Mouse (Mus musculus): ENCODE data around the gene Ifnl3. TPM values are rescaled to one million over a fixed set of nuclear protein-coding genes. Genes with fewer than 3 reads are reported as not detected.
"Not testable (repeated sequence)": the region's sequence is repeated elsewhere in the genome, so short reads cannot be mapped to it uniquely, and the experiment has no call there.

Ifnl3 gene
- polyA plus RNA-seq, 1 experiment from 2014 or later: not detected

DNA sequence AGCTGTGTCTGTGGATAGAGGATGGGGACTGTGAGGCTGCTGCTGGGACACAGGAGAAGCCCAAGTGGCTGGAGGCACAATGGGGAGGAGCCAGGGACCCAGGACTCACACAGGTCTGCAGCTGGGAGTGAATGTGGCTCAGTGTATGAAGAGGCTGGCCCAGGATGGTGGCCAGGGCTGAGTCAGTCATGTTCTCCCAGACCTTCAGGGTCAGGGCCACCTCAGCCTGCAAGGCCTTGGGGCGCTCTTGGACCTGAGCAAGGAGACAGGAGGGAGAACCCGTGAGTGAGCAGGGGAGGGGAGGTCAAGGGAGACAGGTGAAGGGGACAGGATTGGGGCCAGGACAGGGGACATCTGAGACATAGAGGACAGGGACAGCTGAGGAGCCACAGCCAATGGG is 13.5 kb upstream of the Ifnl3 start:
- 53% methylated on average over 2 of the region's 2 CpGs for WGBS (ENCODE audit: insufficient replicate concordance)
- not testable (repeated sequence) for H3K36me3 ChIP-seq (replicated peaks); H3K9me3 ChIP-seq (replicated peaks); H3K27me3 ChIP-seq; H3K9ac ChIP-seq; H3K4me2 ChIP-seq; H3K4me3 ChIP-seq (replicated peaks); ATAC-seq (ENCODE audit: insufficient read depth); H3K4me1 ChIP-seq (replicated peaks); H3K27ac ChIP-seq (replicated peaks)

DNA sequence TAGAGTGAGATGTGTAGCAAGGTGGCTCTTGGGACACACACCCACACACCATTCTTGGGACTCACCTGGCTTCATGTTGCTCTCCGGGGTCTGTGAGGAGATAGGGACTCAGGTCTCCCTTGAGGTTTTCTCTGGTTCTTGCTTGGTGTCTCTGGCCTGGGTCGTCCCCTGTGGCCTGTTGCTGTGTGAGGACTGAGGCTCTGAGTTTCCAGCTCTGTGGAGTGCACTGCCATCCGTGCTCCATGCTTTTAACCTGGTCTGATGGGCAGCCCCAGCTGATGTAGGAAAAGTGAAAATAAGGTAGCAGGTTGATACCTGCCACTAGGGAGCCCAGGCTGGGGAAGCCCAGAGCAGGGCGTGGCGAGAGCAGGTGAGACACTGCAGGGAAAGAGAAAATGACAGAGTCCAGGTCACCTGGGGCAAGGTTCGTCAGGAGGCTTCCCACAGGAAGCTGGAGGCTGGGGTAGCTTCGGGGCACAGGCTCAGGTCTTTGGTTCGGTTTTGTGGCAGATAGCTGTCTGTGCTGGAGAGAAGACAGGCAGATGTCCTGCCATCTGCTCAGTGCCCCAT is 12.1 kb upstream of the Ifnl3 start, which contains the start of gene Ifnl2:
Gene Ifnl2, minus strand, starts transcription at position 51 of the 570 bp plus-strand sequence.
- H3K9ac ChIP-seq; H3K27ac ChIP-seq (replicated peaks); H3K4me3 ChIP-seq (replicated peaks); ATAC-seq (ENCODE audit: insufficient read depth); H3K9me3 ChIP-seq (replicated peaks); H3K4me2 ChIP-seq; H3K4me1 ChIP-seq (replicated peaks); H3K27me3 ChIP-seq; H3K36me3 ChIP-seq (replicated peaks): not testable (repeated sequence)
- 32% methylated on average over 8 of the region's 8 CpGs for WGBS (ENCODE audit: insufficient replicate concordance)

GRCm38 (mm10) chr7:28511441-28511840 is 11.2 kb upstream of the Ifnl3 start:
- Histone ChIP-seq H3K4me2 (no peak overlapping the region), H3K4me1 (replicated peaks) (no peaks in the 10 kb centered on the region), H3K27me3 (no peaks in the 10 kb centered on the region), H3K27ac (replicated peaks) (no peak overlapping the region), H3K36me3 (replicated peaks) (no peaks in the 10 kb centered on the region), H3K9me3 (replicated peaks) (no peaks in the 10 kb centered on the region), H3K4me3 (replicated peaks) (no peak overlapping the region), H3K9ac (no peak overlapping the region)
- no peak for ATAC-seq (ENCODE audit: insufficient read depth)
- 60% methylated on average over 8 of the region's 8 CpGs for WGBS (ENCODE audit: insufficient replicate concordance)

- Histone ChIP-seq H3K4me3 (replicated peaks) (no peak overlapping the region), H3K27me3 (no peaks in the 10 kb centered on the region), H3K27ac (replicated peaks) (no peak overlapping the region), H3K9ac (no peak overlapping the region), H3K9me3 (replicated peaks) (no peaks in the 10 kb centered on the region), H3K4me2 (peak overlapping the region; percentile 34), H3K36me3 (replicated peaks) (no peaks in the 10 kb centered on the region), H3K4me1 (replicated peaks) (peaks cover 9% of the 10 kb centered on the region)
- ATAC-seq (ENCODE audit: insufficient read depth): peak; percentile 54; the same call in 1 of the 2 replicates
- WGBS (ENCODE audit: insufficient replicate concordance): 4% methylated on average over 19 of the region's 19 CpGs
Observed at GRCm38 (mm10) chr7:28527922-28528719, 5.5 kb downstream of the Ifnl3 start.

DNA sequence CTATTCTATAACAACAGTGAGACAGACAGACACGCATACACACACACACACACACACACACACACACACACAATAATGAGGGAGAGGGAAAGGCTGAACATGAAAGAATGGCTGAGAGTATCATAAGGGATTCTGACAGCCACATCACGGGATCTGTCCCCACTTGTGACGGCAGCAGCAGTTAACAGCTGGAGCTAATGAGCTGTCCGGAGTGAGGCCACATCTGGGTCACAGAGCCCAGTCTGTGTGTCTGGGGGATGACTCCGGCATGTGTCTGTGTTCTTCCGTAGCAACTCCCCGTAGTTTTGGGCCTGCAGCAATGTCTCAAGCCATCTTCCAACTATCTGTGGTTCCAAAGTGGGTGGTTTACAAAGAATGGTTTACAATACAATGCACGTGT is 9.4 kb downstream of the Ifnl3 start:
- Histone ChIP-seq H3K27ac (replicated peaks) (no peak overlapping the region), H3K4me2 (no peak overlapping the region), H3K27me3 (no peaks in the 10 kb centered on the region), H3K9me3 (replicated peaks) (no peaks in the 10 kb centered on the region), H3K4me1 (replicated peaks) (peaks cover 9% of the 10 kb centered on the region), H3K36me3 (replicated peaks) (no peaks in the 10 kb centered on the region), H3K9ac (no peak overlapping the region), H3K4me3 (replicated peaks) (no peak overlapping the region)
- WGBS (ENCODE audit: insufficient replicate concordance): 70% methylated on average over 8 of the region's 8 CpGs
- ATAC-seq (ENCODE audit: insufficient read depth): no peak

GRCm38 (mm10) chr7:28538886-28539285 is 16.2 kb downstream of the Ifnl3 start:
- not testable (repeated sequence) for H3K4me2 ChIP-seq; H3K9ac ChIP-seq; H3K9me3 ChIP-seq (replicated peaks); H3K4me1 ChIP-seq (replicated peaks); ATAC-seq (ENCODE audit: insufficient read depth); H3K4me3 ChIP-seq (replicated peaks); H3K27ac ChIP-seq (replicated peaks); H3K36me3 ChIP-seq (replicated peaks)
- H3K27me3 ChIP-seq: peaks cover 12% of the 10 kb centered on the region
- WGBS (ENCODE audit: insufficient replicate concordance): 68% methylated on average over 6 of the region's 6 CpGs

GRCm38 (mm10) chr7:28540526-28540925 is 17.9 kb downstream of the Ifnl3 start, which contains the start of gene Sycn:
TSS of gene Sycn (plus strand) at chr7:28540885.
- Histone ChIP-seq H3K4me3 (replicated peaks) (no peak within 1 kb of the TSS), H3K36me3 (replicated peaks) (no peaks in the 10 kb centered on the region), H3K9me3 (replicated peaks) (no peaks in the 10 kb centered on the region), H3K9ac (no peak within 1 kb of the TSS), H3K27me3 (peaks cover 29% of the 10 kb centered on the region), H3K27ac (replicated peaks) (no peak within 1 kb of the TSS), H3K4me1 (replicated peaks) (0 out of 2 replicates have a peak, but pooled peaks cover 6% of the 10 kb centered on the region), H3K4me2 (no peak within 1 kb of the TSS)
- no peak for ATAC-seq (ENCODE audit: insufficient read depth)
- WGBS (ENCODE audit: insufficient replicate concordance): 51% methylated on average over 4 of the region's 4 CpGs

- Histone ChIP-seq H3K27ac (replicated peaks) (no peak overlapping the region), H3K4me3 (replicated peaks) (no peak overlapping the region), H3K36me3 (replicated peaks) (no peaks in the 10 kb centered on the region), H3K9me3 (replicated peaks) (no peaks in the 10 kb centered on the region), H3K4me2 (peak overlapping the region; percentile 45), H3K27me3 (peaks cover 61% of the 10 kb centered on the region), H3K9ac (no peak overlapping the region), H3K4me1 (replicated peaks) (peaks cover 17% of the 10 kb centered on the region; the same call in 1 of the 2 replicates)
- WGBS (ENCODE audit: insufficient replicate concordance): 12% methylated on average over 26 of the region's 27 CpGs
- no peak; the same call in 1 of the 2 replicates for ATAC-seq (ENCODE audit: insufficient read depth)
Observed at GRCm38 (mm10) chr7:28544051-28544601, 21.5 kb downstream of the Ifnl3 start.

DNA sequence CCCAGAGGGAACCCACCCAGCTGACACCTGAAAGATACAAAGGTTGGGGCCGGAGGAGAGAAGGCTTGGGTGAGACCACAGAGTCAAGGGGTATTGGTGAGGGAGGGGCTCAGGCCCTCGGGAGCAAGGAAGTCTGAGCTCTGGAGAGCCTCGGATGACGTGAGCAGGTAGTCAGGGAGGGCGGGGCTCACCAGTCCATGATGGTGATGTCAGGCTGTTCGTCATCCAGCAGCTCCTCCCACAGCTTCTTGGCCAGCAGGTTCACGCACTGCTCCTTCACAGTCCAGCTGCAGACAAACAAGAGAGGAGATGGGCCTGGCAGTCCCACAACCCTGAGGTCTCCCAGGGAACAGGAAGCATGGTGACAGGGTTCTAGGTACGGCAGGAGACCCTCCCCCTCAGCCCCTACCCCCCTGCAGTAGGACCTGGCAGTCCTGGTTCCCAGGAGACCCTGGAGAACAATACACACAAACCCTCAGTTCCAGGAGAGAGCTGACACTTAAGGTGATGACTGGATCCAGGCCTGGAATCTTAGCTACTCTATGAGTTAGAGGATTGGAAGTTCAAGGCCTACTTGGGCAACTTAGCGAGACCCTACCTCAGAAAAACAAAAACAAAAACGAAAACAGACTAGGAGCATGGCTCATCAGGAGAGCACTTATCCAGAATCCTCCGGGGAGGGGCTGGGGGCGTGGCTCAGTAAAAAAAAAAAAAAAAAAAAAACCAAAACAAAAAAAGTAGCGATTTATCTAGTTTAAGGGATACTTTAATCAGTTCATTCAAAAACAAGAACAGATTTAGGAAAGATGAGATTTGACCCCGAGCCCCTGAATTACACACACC is 22.6 kb downstream of the Ifnl3 start:
- no peak overlapping the region for H3K9ac ChIP-seq
- no peak overlapping the region for H3K4me3 ChIP-seq (replicated peaks)
- H3K9me3 ChIP-seq (replicated peaks): no peaks in the 10 kb centered on the region
- no peak overlapping the region for H3K4me2 ChIP-seq
- peaks cover 17% of the 10 kb centered on the region; the same call in 1 of the 2 replicates for H3K4me1 ChIP-seq (replicated peaks)
- no peaks in the 10 kb centered on the region for H3K36me3 ChIP-seq (replicated peaks)
- H3K27ac ChIP-seq (replicated peaks): no peak overlapping the region
- WGBS (ENCODE audit: insufficient replicate concordance): 23% methylated on average over 14 of the region's 14 CpGs
- no peak for ATAC-seq (ENCODE audit: insufficient read depth)
- peaks cover 61% of the 10 kb centered on the region for H3K27me3 ChIP-seq

- H3K27me3 ChIP-seq: peaks cover 61% of the 10 kb centered on the region
- no peak overlapping the region for H3K27ac ChIP-seq (replicated peaks)
- H3K9ac ChIP-seq: no peak overlapping the region
- ATAC-seq (ENCODE audit: insufficient read depth): no peak
- no peak overlapping the region for H3K4me3 ChIP-seq (replicated peaks)
- WGBS (ENCODE audit: insufficient replicate concordance): 48% methylated on average over 7 of the region's 7 CpGs
- no peaks in the 10 kb centered on the region for H3K36me3 ChIP-seq (replicated peaks)
- no peaks in the 10 kb centered on the region for H3K9me3 ChIP-seq (replicated peaks)
- H3K4me1 ChIP-seq (replicated peaks): peaks cover 17% of the 10 kb centered on the region; the same call in 1 of the 2 replicates
- no peak overlapping the region for H3K4me2 ChIP-seq
Observed at GRCm38 (mm10) chr7:28545891-28546210, 23.2 kb downstream of the Ifnl3 start.

- no peak overlapping the region for H3K27ac ChIP-seq (replicated peaks)
- 2% methylated on average over 22 of the region's 22 CpGs for WGBS (ENCODE audit: insufficient replicate concordance)
- peaks cover 17% of the 10 kb centered on the region; the same call in 1 of the 2 replicates for H3K4me1 ChIP-seq (replicated peaks)
- no peak overlapping the region for H3K9ac ChIP-seq
- H3K36me3 ChIP-seq (replicated peaks): no peaks in the 10 kb centered on the region
- peaks cover 61% of the 10 kb centered on the region for H3K27me3 ChIP-seq
- peak overlapping the region; percentile 38 for H3K4me2 ChIP-seq
- no peaks in the 10 kb centered on the region for H3K9me3 ChIP-seq (replicated peaks)
- no peak for ATAC-seq (ENCODE audit: insufficient read depth)
- 0 out of 2 replicates have a peak overlapping the region, but pooled peaks have one; percentile 8 for H3K4me3 ChIP-seq (replicated peaks)
Observed at GRCm38 (mm10) chr7:28546649-28547048, 24.0 kb downstream of the Ifnl3 start.

Measured in liver, embryonic 15.5 days (tissue).